Mouse (Mus musculus): Measurements from ENCODE around the gene Prkar2b. TPM values are rescaled to one million over a fixed set of nuclear protein-coding genes. Genes with fewer than 3 reads are reported as not detected.

Gene Prkar2b
- polyA plus RNA-seq, 1 experiment from 2014 or later: 75.5 TPM

- Histone ChIP-seq H3K9me3 (ENCODE audit: control insufficient read depth, low read length) (no peaks in the 10 kb centered on the region), H3K4me1 (replicated peaks; ENCODE audit: control insufficient read depth, insufficient read depth, low read length) (no peaks in the 10 kb centered on the region), H3K4me3 (ENCODE audit: low read depth, low read length) (no peak overlapping the region), H3K27ac (ENCODE audit: low read depth, low read length) (no peak overlapping the region), H3K9ac (ENCODE audit: low read depth, low read length) (no peak overlapping the region), H3K36me3 (ENCODE audit: control insufficient read depth, insufficient read depth, low read length) (no peaks in the 10 kb centered on the region), H3K4me2 (replicated peaks; ENCODE audit: low read depth, low read length) (no peak overlapping the region), H3K27me3 (ENCODE audit: control insufficient read depth, insufficient read depth, low read length) (no peaks in the 10 kb centered on the region)
- ATAC-seq (ENCODE audit: low FRiP score) (no peak), DNase-seq (ENCODE audit: low spot score) (no peak)
- WGBS: 93% methylated on average over 3 of the region's 3 CpGs
These were observed 5.3 kb downstream of the Prkar2b start for GRCm38 (mm10) chr12:32055797-32056196.

GRCm38 (mm10) chr12:32054476-32055166 is 6.5 kb downstream of the Prkar2b start:
- H3K27ac ChIP-seq (ENCODE audit: low read depth, low read length): no peak overlapping the region
- DNase-seq (ENCODE audit: low spot score): no peak
- WGBS: 77% methylated on average over 9 of the region's 9 CpGs
- H3K27me3 ChIP-seq (ENCODE audit: control insufficient read depth, insufficient read depth, low read length): no peaks in the 10 kb centered on the region
- H3K4me2 ChIP-seq (replicated peaks; ENCODE audit: low read depth, low read length): no peak overlapping the region
- no peaks in the 10 kb centered on the region for H3K9me3 ChIP-seq (ENCODE audit: control insufficient read depth, low read length)
- no peaks in the 10 kb centered on the region for H3K36me3 ChIP-seq (ENCODE audit: control insufficient read depth, insufficient read depth, low read length)
- H3K4me1 ChIP-seq (replicated peaks; ENCODE audit: control insufficient read depth, insufficient read depth, low read length): no peaks in the 10 kb centered on the region
- no peak overlapping the region for H3K9ac ChIP-seq (ENCODE audit: low read depth, low read length)
- H3K4me3 ChIP-seq (ENCODE audit: low read depth, low read length): no peak overlapping the region
- ATAC-seq (ENCODE audit: low FRiP score): no peak

- Histone ChIP-seq H3K9me3 (ENCODE audit: control insufficient read depth, low read length) (no peaks in the 10 kb centered on the region), H3K27me3 (ENCODE audit: control insufficient read depth, insufficient read depth, low read length) (no peaks in the 10 kb centered on the region), H3K4me2 (replicated peaks; ENCODE audit: low read depth, low read length) (no peak overlapping the region), H3K27ac (ENCODE audit: low read depth, low read length) (no peak overlapping the region), H3K9ac (ENCODE audit: low read depth, low read length) (no peak overlapping the region), H3K4me3 (ENCODE audit: low read depth, low read length) (no peak overlapping the region), H3K36me3 (ENCODE audit: control insufficient read depth, insufficient read depth, low read length) (no peaks in the 10 kb centered on the region), H3K4me1 (replicated peaks; ENCODE audit: control insufficient read depth, insufficient read depth, low read length) (no peaks in the 10 kb centered on the region)
- no peak for DNase-seq (ENCODE audit: low spot score)
- ATAC-seq (ENCODE audit: low FRiP score): no peak
- WGBS: 77% methylated on average over 11 of the region's 11 CpGs
These were observed 7.3 kb downstream of the Prkar2b start for GRCm38 (mm10) chr12:32053637-32054366.

- H3K9me3 ChIP-seq (ENCODE audit: control insufficient read depth, low read length): no peaks in the 10 kb centered on the region
- WGBS: 94% methylated on average over 4 of the region's 4 CpGs
- H3K4me2 ChIP-seq (replicated peaks; ENCODE audit: low read depth, low read length): no peak overlapping the region
- no peak overlapping the region for H3K4me3 ChIP-seq (ENCODE audit: low read depth, low read length)
- no peaks in the 10 kb centered on the region for H3K27me3 ChIP-seq (ENCODE audit: control insufficient read depth, insufficient read depth, low read length)
- ATAC-seq (ENCODE audit: low FRiP score) (no peak), DNase-seq (ENCODE audit: low spot score) (no peak)
- H3K9ac ChIP-seq (ENCODE audit: low read depth, low read length): no peak overlapping the region
- H3K4me1 ChIP-seq (replicated peaks; ENCODE audit: control insufficient read depth, insufficient read depth, low read length): no peaks in the 10 kb centered on the region
- no peaks in the 10 kb centered on the region for H3K36me3 ChIP-seq (ENCODE audit: control insufficient read depth, insufficient read depth, low read length)
- no peak overlapping the region for H3K27ac ChIP-seq (ENCODE audit: low read depth, low read length)
These were observed 8.2 kb downstream of the Prkar2b start for GRCm38 (mm10) chr12:32052882-32053281.

- no peak overlapping the region for H3K4me3 ChIP-seq (ENCODE audit: low read depth, low read length)
- no peaks in the 10 kb centered on the region for H3K27me3 ChIP-seq (ENCODE audit: control insufficient read depth, insufficient read depth, low read length)
- 88% methylated on average over 5 of the region's 5 CpGs for WGBS
- DNase-seq (ENCODE audit: low spot score) (no peak), ATAC-seq (ENCODE audit: low FRiP score) (no peak)
- no peaks in the 10 kb centered on the region for H3K4me1 ChIP-seq (replicated peaks; ENCODE audit: control insufficient read depth, insufficient read depth, low read length)
- H3K27ac ChIP-seq (ENCODE audit: low read depth, low read length): no peak overlapping the region
- no peaks in the 10 kb centered on the region for H3K36me3 ChIP-seq (ENCODE audit: control insufficient read depth, insufficient read depth, low read length)
- H3K4me2 ChIP-seq (replicated peaks; ENCODE audit: low read depth, low read length): no peak overlapping the region
- H3K9me3 ChIP-seq (ENCODE audit: control insufficient read depth, low read length): no peaks in the 10 kb centered on the region
- H3K9ac ChIP-seq (ENCODE audit: low read depth, low read length): no peak overlapping the region
These were observed 10.9 kb downstream of the Prkar2b start for GRCm38 (mm10) chr12:32050165-32050564.

GRCm38 (mm10) chr12:32045566-32046330 is 15.3 kb downstream of the Prkar2b start:
- no peaks in the 10 kb centered on the region for H3K27me3 ChIP-seq (ENCODE audit: control insufficient read depth, insufficient read depth, low read length)
- DNase-seq (ENCODE audit: low spot score) (no peak), ATAC-seq (ENCODE audit: low FRiP score) (no peak)
- H3K36me3 ChIP-seq (ENCODE audit: control insufficient read depth, insufficient read depth, low read length): no peaks in the 10 kb centered on the region
- H3K4me1 ChIP-seq (replicated peaks; ENCODE audit: control insufficient read depth, insufficient read depth, low read length): no peaks in the 10 kb centered on the region
- no peak overlapping the region for H3K27ac ChIP-seq (ENCODE audit: low read depth, low read length)
- no peak overlapping the region for H3K4me3 ChIP-seq (ENCODE audit: low read depth, low read length)
- no peak overlapping the region for H3K4me2 ChIP-seq (replicated peaks; ENCODE audit: low read depth, low read length)
- no peak overlapping the region for H3K9ac ChIP-seq (ENCODE audit: low read depth, low read length)
- 87% methylated on average over 17 of the region's 17 CpGs for WGBS
- no peaks in the 10 kb centered on the region for H3K9me3 ChIP-seq (ENCODE audit: control insufficient read depth, low read length)

- no peaks in the 10 kb centered on the region for H3K4me1 ChIP-seq (replicated peaks; ENCODE audit: control insufficient read depth, insufficient read depth, low read length)
- H3K27ac ChIP-seq (ENCODE audit: low read depth, low read length): no peak overlapping the region
- ATAC-seq (ENCODE audit: low FRiP score) (0 out of 2 replicates have a peak, but pooled peaks have one; percentile 35), DNase-seq (ENCODE audit: low spot score) (peak; percentile 36)
- H3K36me3 ChIP-seq (ENCODE audit: control insufficient read depth, insufficient read depth, low read length): no peaks in the 10 kb centered on the region
- H3K9ac ChIP-seq (ENCODE audit: low read depth, low read length): no peak overlapping the region
- H3K9me3 ChIP-seq (ENCODE audit: control insufficient read depth, low read length): no peaks in the 10 kb centered on the region
- no peak overlapping the region for H3K4me2 ChIP-seq (replicated peaks; ENCODE audit: low read depth, low read length)
- no peaks in the 10 kb centered on the region for H3K27me3 ChIP-seq (ENCODE audit: control insufficient read depth, insufficient read depth, low read length)
- no peak overlapping the region for H3K4me3 ChIP-seq (ENCODE audit: low read depth, low read length)
- WGBS: 53% methylated on average over 5 of the region's 5 CpGs
These were observed 16.5 kb downstream of the Prkar2b start for GRCm38 (mm10) chr12:32044487-32045134.

GRCm38 (mm10) chr12:32033536-32033935 is 27.6 kb downstream of the Prkar2b start:
- no peak overlapping the region for H3K9ac ChIP-seq (ENCODE audit: low read depth, low read length)
- DNase-seq (ENCODE audit: low spot score) (no peak), ATAC-seq (ENCODE audit: low FRiP score) (no peak)
- 89% methylated on average over 6 of the region's 6 CpGs for WGBS
- no peaks in the 10 kb centered on the region for H3K27me3 ChIP-seq (ENCODE audit: control insufficient read depth, insufficient read depth, low read length)
- no peak overlapping the region for H3K27ac ChIP-seq (ENCODE audit: low read depth, low read length)
- no peak overlapping the region for H3K4me3 ChIP-seq (ENCODE audit: low read depth, low read length)
- no peak overlapping the region for H3K4me2 ChIP-seq (replicated peaks; ENCODE audit: low read depth, low read length)
- no peaks in the 10 kb centered on the region for H3K9me3 ChIP-seq (ENCODE audit: control insufficient read depth, low read length)
- H3K4me1 ChIP-seq (replicated peaks; ENCODE audit: control insufficient read depth, insufficient read depth, low read length): no peaks in the 10 kb centered on the region
- no peaks in the 10 kb centered on the region for H3K36me3 ChIP-seq (ENCODE audit: control insufficient read depth, insufficient read depth, low read length)

All from hindbrain, embryonic 11.5 days (tissue).